Mouse (Mus musculus) adrenal gland, postnatal 14 days (tissue): ENCODE results near the gene Gm21887. TPM values are rescaled to one million over a fixed set of nuclear protein-coding genes. Genes with fewer than 3 reads are reported as not detected.
A peak's percentile ranks its signal among the peaks of the same experiment; 100 is the strongest.
"Not testable (repeated sequence)": the region's sequence is repeated elsewhere in the genome, so short reads cannot be mapped to it uniquely, and the experiment has no call there.

ENCODE experiments used
- DNase-seq: peaks from one replicate; pipeline ENCODE4 v3.0.0; 2021; ENCODE audit warnings: mixed read lengths
- total RNA-seq: library from RNA; stranded (reverse); gene quantifications from 2 replicates; pipeline ENCODE4 v1.2.3, GENCODE M21; 2021

Gene Gm21887
- total RNA-seq, 1 experiment from 2014 or later = 342 TPM

- peak; percentile 6 for DNase-seq
Observed at GRCm38 (mm10) chrX:169983401-169984165, 25.9 kb upstream of the Gm21887 start.

- DNase-seq = peak; percentile 3
Observed at GRCm38 (mm10) chrX:169984331-169984730, 25.1 kb upstream of the Gm21887 start.

GRCm38 (mm10) chrX:169984853-169985252, 24.6 kb upstream of the Gm21887 start:
- DNase-seq = peak; percentile 11

GRCm38 (mm10) chrX:169985796-169986195, 23.7 kb upstream of the Gm21887 start:
- peak; percentile 53 for DNase-seq

- DNase-seq = peak; percentile 89
Observed at GRCm38 (mm10) chrX:169986519-169987367, 22.7 kb upstream of the Gm21887 start.

- peak; percentile 57 for DNase-seq
Observed at GRCm38 (mm10) chrX:169987368-169987837, 22.1 kb upstream of the Gm21887 start.

DNA sequence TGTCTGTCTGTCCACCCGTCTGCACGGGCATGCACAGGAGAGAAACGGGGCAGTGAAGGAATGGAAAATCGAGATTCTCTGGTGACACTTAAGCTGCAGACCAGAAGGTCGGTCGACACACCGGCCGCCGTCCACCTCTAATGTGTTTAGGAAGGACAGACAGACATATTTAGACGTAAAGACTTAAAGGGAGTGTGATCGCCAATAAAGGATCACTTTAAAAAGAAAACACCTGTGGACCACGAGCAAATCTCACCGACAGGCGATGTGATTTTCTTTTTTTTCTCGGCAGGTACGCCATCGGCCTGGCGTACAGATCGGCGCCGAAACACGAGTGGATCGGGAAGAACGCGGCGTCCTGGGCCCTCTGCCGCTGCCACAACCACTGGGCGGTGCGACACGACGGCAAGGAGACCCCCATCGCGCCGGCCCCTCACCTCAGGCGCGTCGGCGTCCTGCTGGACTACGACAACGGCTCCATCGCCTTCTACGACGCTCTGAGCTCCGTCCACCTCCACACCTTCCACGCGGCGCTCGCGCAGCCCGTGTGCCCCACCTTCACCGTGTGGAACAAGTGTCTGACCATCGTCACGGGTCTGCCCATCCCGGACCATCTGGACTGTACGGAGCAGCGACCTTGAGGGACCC, 20.8 kb upstream of the Gm21887 start:
- peak; percentile 48 for DNase-seq

- not testable (repeated sequence) for DNase-seq
Observed at GRCm38 (mm10) chrX:169989219-169989595, 20.3 kb upstream of the Gm21887 start.

GRCm38 (mm10) chrX:169989691-169990631, 19.5 kb upstream of the Gm21887 start:
- DNase-seq = peak; percentile 83

DNA sequence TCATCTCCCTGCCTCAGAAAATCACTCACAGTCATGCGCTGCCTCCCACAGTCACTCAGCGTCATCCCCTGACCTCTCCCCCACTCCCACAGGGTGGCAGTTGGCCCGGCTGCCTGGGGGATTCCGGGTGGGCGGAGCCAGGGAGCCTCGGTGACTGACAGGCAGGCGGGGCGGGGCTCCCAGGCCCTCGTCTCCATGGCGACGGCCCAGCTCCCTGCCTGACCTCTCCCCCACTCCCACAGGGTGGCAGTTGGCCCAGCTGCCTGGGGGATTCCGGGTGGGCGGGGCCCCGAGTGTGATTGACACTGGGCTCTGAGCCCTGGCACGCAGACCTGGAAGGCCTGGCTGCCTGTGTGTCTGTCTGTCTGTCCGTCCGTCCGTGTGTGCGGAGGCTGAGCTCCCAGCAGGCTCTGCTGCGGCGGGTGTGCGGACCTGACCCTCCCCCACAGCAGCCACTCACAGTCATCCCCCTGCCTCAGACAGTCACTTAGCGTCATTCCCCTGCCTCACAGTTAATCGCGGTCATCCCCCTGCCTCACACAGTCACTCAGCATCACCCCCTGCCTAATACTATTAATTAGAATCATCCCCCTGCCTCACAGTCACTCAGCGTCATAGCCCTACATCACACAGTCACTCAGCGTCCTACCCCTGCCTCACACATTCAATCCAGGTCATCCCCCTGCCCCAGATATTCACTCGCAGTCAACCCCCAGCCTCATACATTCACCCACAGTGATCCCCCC, 18.2 kb upstream of the Gm21887 start:
- DNase-seq = peak; percentile 97

DNA sequence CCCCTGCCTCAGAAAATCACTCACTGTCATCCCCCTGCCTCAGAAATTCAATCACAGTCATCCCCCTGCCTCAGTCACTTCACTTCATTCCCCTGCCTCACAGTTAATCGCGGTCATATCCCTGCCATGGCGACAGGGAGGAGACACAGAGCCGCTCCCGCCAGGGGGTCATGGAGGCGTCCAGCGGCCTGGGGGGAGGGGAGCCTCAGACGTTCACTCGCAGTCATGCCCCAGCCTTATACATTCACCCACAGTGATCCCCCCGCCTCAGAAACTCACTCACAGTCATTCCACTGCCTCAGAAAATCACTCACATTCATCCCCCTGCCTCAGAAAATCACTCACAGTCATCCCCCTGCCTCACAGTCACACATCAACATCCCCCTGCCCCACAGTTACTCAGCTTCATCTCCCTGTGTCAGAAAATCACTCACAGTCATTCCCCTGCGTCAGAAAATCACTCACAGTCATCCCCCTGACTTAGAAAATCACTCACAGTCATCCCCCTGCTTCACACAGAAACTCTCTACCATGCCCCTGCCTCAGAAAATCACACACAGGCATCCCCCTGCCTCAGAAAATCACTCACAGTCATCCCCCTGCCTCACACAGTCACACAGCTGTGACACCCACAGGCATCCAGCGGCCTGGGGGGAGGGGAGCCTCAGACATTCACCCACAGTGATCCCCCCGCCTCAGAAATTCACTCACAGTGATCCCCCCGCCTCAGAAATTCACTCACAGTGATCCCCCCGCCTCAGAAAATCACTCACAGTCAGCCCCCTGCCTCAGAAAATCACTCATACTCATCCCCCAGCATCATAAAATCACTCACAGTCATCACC, 17.2 kb upstream of the Gm21887 start:
- peak; percentile 53 for DNase-seq

DNA sequence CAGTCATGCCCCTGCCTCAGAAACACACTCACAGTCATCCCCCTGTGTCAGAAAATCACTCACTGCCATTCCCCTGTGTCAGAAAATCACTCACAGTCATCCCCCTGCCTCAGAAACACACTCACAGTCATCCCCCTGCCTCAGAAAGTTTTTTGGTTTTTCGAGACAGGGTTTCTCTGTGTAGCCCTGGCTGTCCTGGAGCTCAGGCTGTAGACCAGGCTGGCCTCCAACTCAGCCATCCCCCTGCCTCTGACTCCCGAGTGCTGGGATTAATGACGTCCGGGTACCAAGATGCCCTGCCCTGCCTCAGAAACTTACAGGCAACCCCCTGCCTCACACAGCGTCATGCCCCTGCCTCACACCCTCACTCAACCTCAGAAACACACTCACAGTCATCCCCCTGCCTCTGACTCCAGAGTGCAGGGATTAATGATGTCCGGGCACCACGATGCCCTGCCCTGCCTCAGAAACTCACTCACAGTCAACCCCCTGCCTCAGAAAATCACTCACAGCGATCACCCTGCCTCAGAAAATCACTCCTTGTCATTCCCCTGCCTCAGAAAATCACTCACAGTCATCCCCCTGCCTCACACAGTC, 16.4 kb upstream of the Gm21887 start:
- DNase-seq = peak; percentile 45

GRCm38 (mm10) chrX:169994011-169994865, 15.2 kb upstream of the Gm21887 start:
- DNase-seq = peak; percentile 75

GRCm38 (mm10) chrX:169994866-169995711, 14.4 kb upstream of the Gm21887 start:
- DNase-seq = peak; percentile 23

- peak; percentile 47 for DNase-seq
Observed at GRCm38 (mm10) chrX:169995909-169996521, 13.4 kb upstream of the Gm21887 start.

GRCm38 (mm10) chrX:169996926-169997325, 12.5 kb upstream of the Gm21887 start:
- peak; percentile 93 for DNase-seq

GRCm38 (mm10) chrX:169997456-169997853, 12.0 kb upstream of the Gm21887 start:
- DNase-seq = not testable (repeated sequence)
